Mouse (Mus musculus) adrenal gland, adult 2 months (tissue): ENCODE measurements around the gene Ifitm10. TPM values are rescaled to one million over a fixed set of nuclear protein-coding genes. Genes with fewer than 3 reads are reported as not detected.

Source experiments
- polyA plus RNA-seq: library from polyadenylated mRNA; depleted of rRNA; stranded (reverse); fragments of >200 nt; gene quantifications from 2 replicates; pipeline ENCODE4 v1.2.3, GENCODE M21; 2012; rRNA removed
- total RNA-seq, 2 experiments: library from RNA; stranded (reverse); gene quantifications; 2 replicates each; pipeline ENCODE4 v1.2.3; 2021

The Ifitm10 gene
- total and polyA plus RNA-seq, 3 experiments, result 3.0 to 12.0 (median 5.8) TPM

Other genes starting within 250 kb of the Ifitm10 start
- gene Gm39115, start 237.7 kb downstream of the Ifitm10 start, total RNA-seq, result not detected
- not detected in 2 replicates for gene Gm39115, start 237.7 kb downstream of the Ifitm10 start, polyA plus RNA-seq
- gene Gm45337, start 229.1 kb downstream of the Ifitm10 start, total RNA-seq, result not detected
- not detected in 2 replicates for gene Gm45337, start 229.1 kb downstream of the Ifitm10 start, polyA plus RNA-seq
- not detected for gene Gm29735, start 216.6 kb downstream of the Ifitm10 start, total RNA-seq
- gene Gm29735, start 216.6 kb downstream of the Ifitm10 start, polyA plus RNA-seq, result not detected in 2 replicates
- not detected for gene Gm4553, start 208.0 kb downstream of the Ifitm10 start, total RNA-seq
- not detected in 2 replicates for gene Gm4553, start 208.0 kb downstream of the Ifitm10 start, polyA plus RNA-seq
- not detected for gene Krtap5-2, start 197.7 kb downstream of the Ifitm10 start, total RNA-seq
- gene Krtap5-2, start 197.7 kb downstream of the Ifitm10 start, polyA plus RNA-seq, result not detected in 2 replicates
- not detected for gene Gm10153, start 183.4 kb downstream of the Ifitm10 start, total RNA-seq
- not detected in 2 replicates for gene Gm10153, start 183.4 kb downstream of the Ifitm10 start, polyA plus RNA-seq
- not detected for gene Krtap5-3, start 172.4 kb downstream of the Ifitm10 start, total RNA-seq
- gene Krtap5-3, start 172.4 kb downstream of the Ifitm10 start, polyA plus RNA-seq, result not detected in 2 replicates
- gene Gm7579, start 161.9 kb downstream of the Ifitm10 start, total RNA-seq, result not detected
- gene Gm7579, start 161.9 kb downstream of the Ifitm10 start, polyA plus RNA-seq, result not detected in 2 replicates
- gene Krtap5-5, start 143.8 kb downstream of the Ifitm10 start, total RNA-seq, result not detected
- 0.11 TPM in 1 of 2 replicates, not detected in the other for gene Krtap5-5, start 143.8 kb downstream of the Ifitm10 start, polyA plus RNA-seq
- gene Gm40460, start 132.7 kb downstream of the Ifitm10 start, total RNA-seq, result not detected
- not detected in 2 replicates for gene Gm40460, start 132.7 kb downstream of the Ifitm10 start, polyA plus RNA-seq
- not detected for gene Gm2431, start 115.4 kb downstream of the Ifitm10 start, total RNA-seq
- gene Gm2431, start 115.4 kb downstream of the Ifitm10 start, polyA plus RNA-seq, result not detected in 2 replicates
- gene Gm4559, start 99.4 kb downstream of the Ifitm10 start, total RNA-seq, result not detected
- gene Gm4559, start 99.4 kb downstream of the Ifitm10 start, polyA plus RNA-seq, result not detected in 2 replicates
- not detected for gene Krtap5-1, start 76.6 kb downstream of the Ifitm10 start, total RNA-seq
- not detected in 2 replicates for gene Krtap5-1, start 76.6 kb downstream of the Ifitm10 start, polyA plus RNA-seq
- not detected for gene Krtap5-4, start 70.2 kb downstream of the Ifitm10 start, total RNA-seq
- not detected in 2 replicates for gene Krtap5-4, start 70.2 kb downstream of the Ifitm10 start, polyA plus RNA-seq
- gene Gm49369, start 8.9 kb upstream of the Ifitm10 start, total RNA-seq, result 1 to 10 TPM; 2.9 to 6.9 TPM
- not detected in 2 replicates for gene Gm49369, start 8.9 kb upstream of the Ifitm10 start, polyA plus RNA-seq
- gene Ctsd, start 14.3 kb upstream of the Ifitm10 start, total RNA-seq, result 1,000 to 10,000 TPM in 1 of 2 experiments, 100 to 1,000 TPM in 1; 904 to 1,338 TPM
- gene Ctsd, start 14.3 kb upstream of the Ifitm10 start, polyA plus RNA-seq, result 889 and 996 TPM in 2 replicates
- not detected for gene Syt8, start 61.1 kb upstream of the Ifitm10 start, total RNA-seq
- 0.16 and 0.20 TPM in 2 replicates for gene Syt8, start 61.1 kb upstream of the Ifitm10 start, polyA plus RNA-seq
- gene Tnni2, start 68.1 kb upstream of the Ifitm10 start, total RNA-seq, result under 1 TPM; 0.62 to 0.63 TPM
- 0.15 TPM in 1 of 2 replicates, not detected in the other for gene Tnni2, start 68.1 kb upstream of the Ifitm10 start, polyA plus RNA-seq
- 10 to 100 TPM; 20.9 to 28.7 TPM for gene Lsp1, start 87.1 kb upstream of the Ifitm10 start, total RNA-seq
- 22.2 and 25.1 TPM in 2 replicates for gene Lsp1, start 87.1 kb upstream of the Ifitm10 start, polyA plus RNA-seq
- not detected for gene Tnnt3, start 125.1 kb upstream of the Ifitm10 start, total RNA-seq
- gene Tnnt3, start 125.1 kb upstream of the Ifitm10 start, polyA plus RNA-seq, result 0.52 TPM in 1 of 2 replicates, not detected in the other
- gene Mrpl23, start 158.9 kb upstream of the Ifitm10 start, total RNA-seq, result 1 to 10 TPM; 2.2 to 8.0 TPM
- gene Mrpl23, start 158.9 kb upstream of the Ifitm10 start, polyA plus RNA-seq, result 6.9 and 7.6 TPM in 2 replicates